Mouse (Mus musculus): Measurements from ENCODE around the gene D930020B18Rik. TPM values are rescaled to one million over a fixed set of nuclear protein-coding genes. Genes with fewer than 3 reads are reported as not detected.

The D930020B18Rik gene
- total RNA-seq (2023), result not detected

GRCm38 (mm10) chr10:121641272-121642053 is at the start of gene D930020B18Rik:
D930020B18Rik (plus strand) TSS chr10:121641588.

GRCm38 (mm10) chr10:121626186-121626882 is 15.1 kb upstream of the D930020B18Rik start, which contains the start of gene Xpot:
Xpot (minus strand) TSS chr10:121626332.

GRCm38 (mm10) chr10:121739548-121740505 is 98.4 kb downstream of the D930020B18Rik start, which contains the start of gene BC048403:
BC048403 (plus strand) TSS chr10:121739937.

Other genes with a start within 250 kb of the D930020B18Rik start
- 100 to 1,000 TPM; 174 to 180 TPM for gene Rassf3, start 165.2 kb upstream of the D930020B18Rik start, total RNA-seq (2023)
- gene Tbk1, start 54.8 kb upstream of the D930020B18Rik start, total RNA-seq (2023), result 10 to 100 TPM; 71.7 to 87.3 TPM
- gene Xpot, start 15.3 kb upstream of the D930020B18Rik start, total RNA-seq (2023), result 10 to 100 TPM; 26.1 to 33.0 TPM
- 1 to 10 TPM; 6.4 to 7.8 TPM for gene BC048403, start 98.3 kb downstream of the D930020B18Rik start, total RNA-seq (2023)

Measured in monocyte, adult 59 days (primary cell).